Comparison of ENCODE assay signal across 10 mouse cellular contexts in genomic region chr1:105813709-105814061, GRCm38 (mm10). TPM values are rescaled to one million over a fixed set of nuclear protein-coding genes. Genes with fewer than 3 reads are reported as not detected.
DNase-seq lines count a peak whose midpoint lies in the region; ATAC-seq and TF ChIP-seq lines count a peak whose summit lies in the region.
"Had no signal": no experiment of that assay in that cellular context is flagged by ENCODE, and none has a peak within 500 bp of the region (broad histone marks: within the 10 kb centered on the region; RNA-seq: fewer than 3 reads in every experiment).

No protein-coding gene starts in this region.

- no peak for TF ChIP-seq POLR2A in limb, embryonic 14.5 days (IDR thresholded peaks at IDR 0.05; ENCODE audit: borderline replicate concordance, extremely low read depth, insufficient read depth, insufficient read length)

- no peaks in the 10 kb centered on the region for H3K36me3 ChIP-seq in kidney, postnatal 0 days (ENCODE audit: insufficient read depth, low read length)
- no peaks in the 10 kb centered on the region for H3K36me3 ChIP-seq in E14TG2a.4 (ENCODE audit: insufficient read depth, low read length)
- H3K36me3 ChIP-seq in limb, embryonic 14.5 days (ENCODE audit: control insufficient read depth, insufficient read depth, low read length) = no peaks in the 10 kb centered on the region
- no peaks in the 10 kb centered on the region for H3K36me3 ChIP-seq in heart, embryonic 11.5 days (ENCODE audit: control insufficient read depth, insufficient read depth, low read length)

- H3K9ac ChIP-seq in kidney, postnatal 0 days (ENCODE audit: low read depth, low read length) = no peak overlapping the region
- peak overlapping the region; percentile 28; the same call in 1 of the 2 replicates for H3K9ac ChIP-seq in limb, embryonic 14.5 days (ENCODE audit: low read depth, low read length, severe bottlenecking)
- H3K9ac ChIP-seq in heart, embryonic 11.5 days (ENCODE audit: low read depth, low read length) = no peak overlapping the region
- H3K9ac ChIP-seq: liver, postnatal 0 days had no signal

- 56% methylated on average over 11 of the region's 11 CpGs for WGBS in kidney, postnatal 0 days
- WGBS in limb, embryonic 14.5 days = 27% methylated on average over 10 of the region's 11 CpGs
- 71% methylated on average over 11 of the region's 11 CpGs for WGBS in heart, embryonic 11.5 days (ENCODE audit: insufficient replicate concordance)

- TF ChIP-seq CTCF in kidney, postnatal 0 days (IDR thresholded peaks at IDR 0.05; ENCODE audit: low read depth) = no peak
- no peak for TF ChIP-seq CTCF in E14TG2a.4 (conservative IDR thresholded peaks at IDR 0.05; ENCODE audit: low read length)

- no peaks in the 10 kb centered on the region for H3K4me1 ChIP-seq in kidney, postnatal 0 days (replicated peaks; ENCODE audit: insufficient read depth, low read length)
- peaks cover 27% of the 10 kb centered on the region for H3K4me1 ChIP-seq in E14TG2a.4 (replicated peaks; ENCODE audit: low read depth, low read length)
- H3K4me1 ChIP-seq in limb, embryonic 14.5 days (ENCODE audit: control insufficient read depth, insufficient read depth, low read length) = peaks cover 8% of the 10 kb centered on the region
- no peaks in the 10 kb centered on the region; the same call in 1 of the 2 replicates for H3K4me1 ChIP-seq in heart, embryonic 11.5 days (ENCODE audit: control insufficient read depth, insufficient read depth, low read length)

- H3K4me2 ChIP-seq in kidney, postnatal 0 days (ENCODE audit: low read length) = no peak overlapping the region
- 0 out of 2 replicates have a peak overlapping the region, but pooled peaks have one; percentile 19 for H3K4me2 ChIP-seq in limb, embryonic 14.5 days (replicated peaks; ENCODE audit: low read depth, low read length, severe bottlenecking)
- no peak overlapping the region for H3K4me2 ChIP-seq in heart, embryonic 11.5 days

- ATAC-seq in kidney, postnatal 0 days (replicated peaks; ENCODE audit: low FRiP score, low read depth) = peak; percentile 15; the same call in 1 of the 2 replicates
- peak; percentile 60 for ATAC-seq in limb, embryonic 14.5 days (ENCODE audit: low FRiP score, low read depth)
- ATAC-seq in heart, embryonic 11.5 days (replicated peaks; ENCODE audit: insufficient number of reproducible peaks, low FRiP score, low TSS enrichment) = no peak
- ATAC-seq: liver, postnatal 0 days had no signal

- no peak overlapping the region for H3K27ac ChIP-seq in kidney, postnatal 0 days
- H3K27ac ChIP-seq in limb, embryonic 14.5 days (replicated peaks; ENCODE audit: low read depth, low read length) = no peak overlapping the region
- H3K27ac ChIP-seq in heart, embryonic 11.5 days (ENCODE audit: low read depth, low read length) = no peak overlapping the region

- no peak overlapping the region for H3K4me3 ChIP-seq in kidney, postnatal 0 days (replicated peaks; ENCODE audit: low read depth, low read length)
- peak overlapping the region; percentile 53; the same call in 1 of the 2 replicates for H3K4me3 ChIP-seq in E14TG2a.4 (replicated peaks; ENCODE audit: low read length)
- H3K4me3 ChIP-seq in limb, embryonic 14.5 days (replicated peaks; ENCODE audit: low read length) = no peak overlapping the region
- no peak overlapping the region for H3K4me3 ChIP-seq in heart, embryonic 11.5 days (ENCODE audit: low read depth, low read length)

- peak; percentile 34 for DNase-seq in kidney, postnatal 0 days (ENCODE audit: low spot score)
- no peak for DNase-seq in kidney, adult 8-10 months
- DNase-seq in R1 (ENCODE audit: low read depth, low spot score) = peak; percentile 26
- DNase-seq in limb, embryonic 14.5 days (ENCODE audit: low spot score) = no peak
- DNase-seq in cerebellum, adult 8-10 months = no peak
- DNase-seq: liver, postnatal 0 days; right cerebral cortex, postnatal 4 days; thymus, postnatal 25 days had no signal

- no peaks in the 10 kb centered on the region for H3K9me3 ChIP-seq in kidney, postnatal 0 days (replicated peaks; ENCODE audit: low read length)
- H3K9me3 ChIP-seq in E14TG2a.4 (ENCODE audit: low read length) = no peaks in the 10 kb centered on the region
- H3K9me3 ChIP-seq in limb, embryonic 14.5 days (ENCODE audit: control insufficient read depth, low read length) = no peaks in the 10 kb centered on the region
- H3K9me3 ChIP-seq in heart, embryonic 11.5 days (replicated peaks; ENCODE audit: control insufficient read depth, low read length) = no peaks in the 10 kb centered on the region

- no peaks in the 10 kb centered on the region for H3K27me3 ChIP-seq in kidney, postnatal 0 days (ENCODE audit: insufficient read depth, low read length)
- peaks cover 18% of the 10 kb centered on the region for H3K27me3 ChIP-seq in E14TG2a.4 (ENCODE audit: insufficient read depth, low read length)
- H3K27me3 ChIP-seq in limb, embryonic 14.5 days (ENCODE audit: control insufficient read depth, insufficient read depth, low read length) = no peaks in the 10 kb centered on the region
- H3K27me3 ChIP-seq in heart, embryonic 11.5 days (ENCODE audit: control insufficient read depth, insufficient read depth, low read length) = no peaks in the 10 kb centered on the region

RNA-seq across cellular contexts. Expression of gene Tnfrsf11a, which starts 33.2 kb away (rescaled TPM):
- 2.4 and 2.7 TPM in 2 replicates for polyA plus RNA-seq in kidney, postnatal 0 days (2015; fragmentation: Nextera tagmentation; extraction: Ambion mirVana)
- polyA plus RNA-seq in limb, embryonic 14.5 days (2012; rRNA removed) = 1.8 and 2.2 TPM in 2 replicates
- 1.6 TPM in 2 replicates for polyA plus RNA-seq in limb, embryonic 14.5 days (2014; fragmentation: Nextera tagmentation; extraction: Ambion mirVana)
- polyA plus RNA-seq in heart, embryonic 11.5 days (2014; fragmentation: Nextera tagmentation; extraction: Ambion mirVana) = 0.08 and 0.16 TPM in 2 replicates

Comparison
In these comparisons a context has a peak if more than half of its experiments do, and no peak if none do; other contexts are left out.
1. DNase-seq: peak in kidney, postnatal 0 days (single experiment) and R1 (single experiment); none in kidney, adult 8-10 months (0 of 2), limb, embryonic 14.5 days (single experiment) and cerebellum, adult 8-10 months (single experiment).